Mouse (Mus musculus) liver, adult 2 months (tissue): ENCODE measurements around the gene Pafah2. TPM values are rescaled to one million over a fixed set of nuclear protein-coding genes. Genes with fewer than 3 reads are reported as not detected.

Source experiments
- DNase-seq: peaks from one replicate; pipeline ENCODE4 v3.0.0-alpha.2; 2011; ENCODE audit warnings: low read depth, low spot score; ENCODE audit errors: extremely low read depth
- H3K27ac ChIP-seq: fragments of 200-500 bp; replicated peaks from 2 replicates; pipeline ENCODE4 v1.5.1; 2012; ENCODE audit warnings: low read depth, mild to moderate bottlenecking, control low read depth, inconsistent platforms, low read length; ENCODE audit not compliant: insufficient read depth
- H3K27me3 ChIP-seq: fragments of 200-500 bp; 2 replicates; pipeline ENCODE4 v1.6.1; 2012; ENCODE audit warnings: mild to moderate bottlenecking, moderate library complexity, low read length, inconsistent platforms; ENCODE audit not compliant: control insufficient read depth, insufficient read depth
- H3K36me3 ChIP-seq: fragments of 200-500 bp; 2 replicates; pipeline ENCODE4 v1.6.1; 2012; ENCODE audit warnings: low read length, inconsistent platforms; ENCODE audit not compliant: control insufficient read depth, insufficient read depth
- H3K4me1 ChIP-seq: fragments of 200-500 bp; 2 replicates; pipeline ENCODE4 v1.6.1; 2011; ENCODE audit warnings: low read length; ENCODE audit not compliant: control insufficient read depth, insufficient read depth
- H3K4me3 ChIP-seq: fragments of 200-500 bp; 2 replicates; pipeline ENCODE4 v1.5.1; 2011; ENCODE audit warnings: low read depth, mild to moderate bottlenecking, control low read depth, low read length, moderate library complexity; ENCODE audit not compliant: insufficient read depth
- H3K79me2 ChIP-seq: fragments of 200-500 bp; 2 replicates; pipeline ENCODE4 v1.6.1; 2012; ENCODE audit warnings: inconsistent platforms, mild to moderate bottlenecking, low read length, moderate library complexity; ENCODE audit not compliant: control insufficient read depth, insufficient read depth
- H3K9ac ChIP-seq: fragments of 200-500 bp; 2 replicates; pipeline ENCODE4 v1.6.1; 2012; ENCODE audit warnings: low read depth, mild to moderate bottlenecking, control low read depth, inconsistent platforms, low read length
- CTCF ChIP-seq: fragments of 200-500 bp; IDR thresholded peaks from 2 replicates; pipeline ENCODE4 v1.5.1; 2011; ENCODE audit warnings: low read depth, low read length, control low read depth
- POLR2A ChIP-seq: fragments of 200-500 bp; IDR thresholded peaks from 2 replicates; pipeline ENCODE4 v1.6.1; 2011; ENCODE audit warnings: low read length, control low read depth; ENCODE audit not compliant: insufficient read depth; ENCODE audit errors: extremely low read depth
- WGBS: fragments of 180-500 bp; shearing (Covaris S2); methylation state at CpG from one replicate; pipeline ENCODE4 v1.1.7; 2018; 5-methylcytosine and 5-hydroxymethylcytosine counted together
- polyA plus RNA-seq: library from polyadenylated mRNA; depleted of rRNA; stranded (reverse); fragments of >200 nt; gene quantifications from 2 replicates; pipeline ENCODE4 v1.2.3, GENCODE M21; 2012
- total RNA-seq: library from RNA; depleted of rRNA; stranded (reverse); fragments of >200 nt; gene quantifications from 2 replicates; pipeline ENCODE4 v1.2.3, GENCODE M21; 2014

Gene Pafah2
- total and polyA plus RNA-seq, 2 experiments, result 74.7 to 79.3 TPM

- peak; percentile 31 for DNase-seq
- Histone ChIP-seq H3K9ac (peak overlapping the region; percentile 2), H3K79me2 (0 out of 2 replicates have a peak, but pooled peaks cover 3% of the 10 kb centered on the region), H3K36me3 (peaks cover 12% of the 10 kb centered on the region; the same call in 1 of the 2 replicates), H3K27me3 (no peaks in the 10 kb centered on the region), H3K4me3 (peak overlapping the region; percentile 1), H3K4me1 (peaks cover 18% of the 10 kb centered on the region), H3K27ac (peak overlapping the region; percentile 33; the same call in 1 of the 2 replicates)
- TF ChIP-seq CTCF (no peak), POLR2A (no peak)
- 12% methylated on average over 19 of the region's 19 CpGs for WGBS
Observed at GRCm38 (mm10) chr4:134401181-134401661, 5.1 kb downstream of the Pafah2 start.

DNA sequence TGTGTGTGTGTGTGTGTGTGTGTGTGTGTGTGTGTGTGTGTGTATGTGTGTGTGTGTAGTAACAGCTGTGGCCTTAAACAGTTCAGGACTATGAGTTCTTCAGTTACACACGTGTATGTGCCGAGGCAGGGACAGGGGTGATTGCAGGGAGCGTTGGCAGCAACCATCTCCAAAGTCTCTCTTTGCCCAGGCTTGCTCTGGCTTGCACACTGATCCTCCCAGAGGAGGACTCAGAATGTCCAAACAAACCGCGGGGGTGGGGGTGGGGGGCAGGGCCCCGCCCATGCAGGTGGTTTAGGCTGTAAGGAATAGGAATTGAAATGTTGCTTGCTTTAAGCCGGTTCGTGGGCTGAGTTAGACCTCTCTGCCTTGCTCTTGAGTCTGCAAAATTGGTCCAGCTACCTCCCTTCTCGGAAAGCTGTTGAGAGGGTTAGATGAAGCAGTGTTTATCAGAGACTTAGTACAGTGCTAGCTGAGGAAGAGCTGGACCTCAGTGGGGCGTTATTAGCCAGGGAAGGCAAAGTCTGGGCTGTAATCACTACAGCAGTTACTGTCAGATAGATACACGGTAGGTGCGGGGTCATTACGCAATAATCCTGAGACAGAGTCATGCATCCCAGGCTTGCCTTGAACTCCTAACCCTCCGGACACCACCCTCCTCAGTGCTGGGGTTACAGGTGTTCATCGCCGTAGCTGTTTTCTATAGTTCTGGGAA lies 5.9 kb downstream of the Pafah2 start:
- Histone ChIP-seq H3K4me1 (peaks cover 18% of the 10 kb centered on the region), H3K4me3 (no peak overlapping the region), H3K9ac (no peak overlapping the region), H3K36me3 (peaks cover 12% of the 10 kb centered on the region; the same call in 1 of the 2 replicates), H3K27me3 (no peaks in the 10 kb centered on the region), H3K79me2 (0 out of 2 replicates have a peak, but pooled peaks cover 3% of the 10 kb centered on the region), H3K27ac (peak overlapping the region; percentile 12; the same call in 1 of the 2 replicates)
- DNase-seq, result peak; percentile 82
- no peak for TF ChIP-seq CTCF
- TF ChIP-seq POLR2A, result no peak
- 26% methylated on average over 16 of the region's 16 CpGs for WGBS

GRCm38 (mm10) chr4:134402571-134403262 lies 6.6 kb downstream of the Pafah2 start:
- 54% methylated on average over 16 of the region's 16 CpGs for WGBS

DNA sequence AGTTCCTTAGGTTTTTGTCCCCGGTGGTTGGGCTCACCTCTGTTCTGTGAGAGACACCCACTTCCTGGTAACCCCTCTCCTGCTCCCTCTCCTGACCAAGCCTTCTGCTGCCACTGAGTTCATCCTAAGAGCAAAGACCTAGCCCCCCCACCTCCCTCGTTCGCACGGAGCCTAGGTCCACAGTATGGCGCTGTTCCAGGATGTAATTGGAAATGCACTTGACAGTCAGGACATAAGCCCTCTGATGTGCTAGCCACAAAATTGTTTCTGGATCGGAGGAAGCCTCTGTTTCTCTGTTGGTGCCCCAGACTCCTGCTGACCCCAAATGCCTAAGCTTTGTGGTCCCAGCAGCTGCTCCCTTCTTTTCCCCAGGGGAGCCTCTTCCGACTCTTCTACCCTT lies 7.6 kb downstream of the Pafah2 start:
- Histone ChIP-seq H3K27me3 (no peaks in the 10 kb centered on the region), H3K27ac (no peak overlapping the region), H3K36me3 (peaks cover 15% of the 10 kb centered on the region), H3K79me2 (no peaks in the 10 kb centered on the region), H3K9ac (no peak overlapping the region), H3K4me3 (no peak overlapping the region), H3K4me1 (peaks cover 13% of the 10 kb centered on the region)
- WGBS, result 83% methylated on average over 7 of the region's 7 CpGs
- no peak for DNase-seq
- no peak for TF ChIP-seq POLR2A
- no peak for TF ChIP-seq CTCF

More at GRCm38 (mm10) chr4:134402571-134403262, 6.6 kb downstream of the Pafah2 start:
- no peak overlapping the region for H3K4me3 ChIP-seq
- peaks cover 17% of the 10 kb centered on the region for H3K4me1 ChIP-seq
- H3K27me3 ChIP-seq, result no peaks in the 10 kb centered on the region
- H3K79me2 ChIP-seq, result 0 out of 2 replicates have a peak, but pooled peaks cover 3% of the 10 kb centered on the region
- H3K36me3 ChIP-seq, result peaks cover 12% of the 10 kb centered on the region; the same call in 1 of the 2 replicates
- peak; percentile 52 for DNase-seq
- TF ChIP-seq CTCF, result no peak
- no peak for TF ChIP-seq POLR2A
- no peak overlapping the region for H3K27ac ChIP-seq
- no peak overlapping the region for H3K9ac ChIP-seq

DNA sequence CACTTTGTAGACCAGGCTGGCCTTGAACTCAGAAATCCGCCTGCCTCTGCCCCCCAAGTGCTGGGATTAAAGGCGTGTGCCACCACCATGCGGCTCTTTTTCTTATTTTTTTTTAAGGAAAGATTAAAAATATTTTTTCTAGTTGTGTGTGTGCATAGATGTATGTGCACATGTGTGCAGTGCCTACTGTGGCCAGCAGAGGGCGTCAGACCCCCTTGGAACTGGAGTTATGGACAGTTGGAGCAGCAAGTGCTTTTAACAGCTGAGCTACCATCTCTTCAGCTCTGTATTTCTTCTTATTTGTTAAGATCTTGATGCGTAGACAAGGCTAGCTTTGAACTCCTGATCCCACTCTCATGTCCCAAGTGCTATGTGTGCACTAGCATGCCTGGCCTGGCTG lies 13.2 kb downstream of the Pafah2 start:
- Histone ChIP-seq H3K9ac (no peak overlapping the region), H3K79me2 (no peaks in the 10 kb centered on the region), H3K4me1 (no peaks in the 10 kb centered on the region), H3K27me3 (no peaks in the 10 kb centered on the region), H3K36me3 (peaks cover 28% of the 10 kb centered on the region), H3K27ac (no peak overlapping the region), H3K4me3 (no peak overlapping the region)
- 82% methylated on average over 5 of the region's 5 CpGs for WGBS
- no peak for DNase-seq
- TF ChIP-seq POLR2A (no peak), CTCF (peak; percentile 63)
